Mouse (Mus musculus) macrophage (primary cell): Measurements from ENCODE around the gene N4bp2. TPM values are rescaled to one million over a fixed set of nuclear protein-coding genes. Genes with fewer than 3 reads are reported as not detected.

Experiments used
- H3K27ac ChIP-seq: fragments of 350-480 bp; formaldehyde crosslinking; 2 replicates; pipeline ENCODE4 v1.9.0; 2021
- H3K36me3 ChIP-seq: fragments of 350-480 bp; formaldehyde crosslinking; 2 replicates; pipeline ENCODE4 v1.9.0; 2021; ENCODE audit errors: inconsistent target
- H3K4me3 ChIP-seq: fragments of 350-480 bp; formaldehyde crosslinking; 2 replicates; pipeline ENCODE4 v1.9.0; 2021; ENCODE audit errors: inconsistent target
- H3K79me2 ChIP-seq: fragments of 350-480 bp; formaldehyde crosslinking; 2 replicates; pipeline ENCODE4 v1.9.0; 2021; ENCODE audit errors: inconsistent target
- WGBS: methylation state at CpG from one replicate; pipeline ENCODE4 v1.1.7; 2026; ENCODE audit warnings: inconsistent platforms; ENCODE audit not compliant: missing documents; 5-methylcytosine and 5-hydroxymethylcytosine counted together
- polyA plus RNA-seq: library from polyadenylated mRNA; stranded (reverse); fragments of 250-400 nt; gene quantifications from 3 replicates; pipeline ENCODE4 v1.2.4, GENCODE M21; 2018; ENCODE audit warnings: inconsistent platforms

Gene N4bp2
- polyA plus RNA-seq, 1 experiment from 2014 or later: 5.2 TPM

- 90% methylated on average over 6 of the region's 6 CpGs for WGBS
- Histone ChIP-seq H3K36me3 (no peaks in the 10 kb centered on the region), H3K4me3 (no peak overlapping the region), H3K27ac (no peak overlapping the region), H3K79me2 (peaks cover 8% of the 10 kb centered on the region)
Measured at GRCm38 (mm10) chr5:65859396-65859795, 96.1 kb downstream of the N4bp2 start.

DNA sequence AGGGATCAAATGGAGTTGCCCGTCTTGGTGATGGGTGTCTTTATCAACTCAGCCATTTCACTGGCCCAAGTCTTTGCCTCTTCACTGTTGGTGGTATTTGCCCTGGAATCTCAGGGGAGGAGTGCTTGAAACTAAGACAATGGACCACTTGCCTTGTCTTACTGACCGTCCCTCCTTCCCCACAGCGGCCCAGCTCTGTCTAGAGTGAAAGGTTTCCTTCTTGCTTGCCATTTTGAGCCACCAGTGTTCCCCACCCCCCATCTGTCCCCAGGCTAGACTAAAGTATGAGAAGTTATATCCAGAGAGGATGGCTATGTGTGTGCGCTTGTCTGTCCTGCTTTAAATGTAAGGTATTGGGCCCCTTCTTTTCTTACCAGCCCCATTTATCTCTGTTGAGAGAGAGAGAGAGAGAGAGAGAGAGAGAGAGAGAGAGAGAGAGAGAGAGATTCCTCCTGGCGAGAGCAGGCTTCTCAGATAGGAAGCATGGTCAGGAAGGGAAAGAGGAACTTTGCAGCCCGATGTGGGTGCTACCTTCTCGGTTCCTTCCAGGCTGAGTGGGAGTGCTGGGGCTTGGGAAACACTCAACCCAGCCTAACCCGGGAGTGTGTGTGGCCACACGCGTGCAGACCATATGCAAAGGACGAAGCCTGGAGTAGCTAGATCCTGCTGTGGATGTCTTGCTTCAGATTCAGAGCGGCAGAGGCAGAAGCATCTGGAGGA is 97.1 kb downstream of the N4bp2 start:
- no peak overlapping the region for H3K4me3 ChIP-seq
- 23% methylated on average over 12 of the region's 12 CpGs for WGBS

DNA sequence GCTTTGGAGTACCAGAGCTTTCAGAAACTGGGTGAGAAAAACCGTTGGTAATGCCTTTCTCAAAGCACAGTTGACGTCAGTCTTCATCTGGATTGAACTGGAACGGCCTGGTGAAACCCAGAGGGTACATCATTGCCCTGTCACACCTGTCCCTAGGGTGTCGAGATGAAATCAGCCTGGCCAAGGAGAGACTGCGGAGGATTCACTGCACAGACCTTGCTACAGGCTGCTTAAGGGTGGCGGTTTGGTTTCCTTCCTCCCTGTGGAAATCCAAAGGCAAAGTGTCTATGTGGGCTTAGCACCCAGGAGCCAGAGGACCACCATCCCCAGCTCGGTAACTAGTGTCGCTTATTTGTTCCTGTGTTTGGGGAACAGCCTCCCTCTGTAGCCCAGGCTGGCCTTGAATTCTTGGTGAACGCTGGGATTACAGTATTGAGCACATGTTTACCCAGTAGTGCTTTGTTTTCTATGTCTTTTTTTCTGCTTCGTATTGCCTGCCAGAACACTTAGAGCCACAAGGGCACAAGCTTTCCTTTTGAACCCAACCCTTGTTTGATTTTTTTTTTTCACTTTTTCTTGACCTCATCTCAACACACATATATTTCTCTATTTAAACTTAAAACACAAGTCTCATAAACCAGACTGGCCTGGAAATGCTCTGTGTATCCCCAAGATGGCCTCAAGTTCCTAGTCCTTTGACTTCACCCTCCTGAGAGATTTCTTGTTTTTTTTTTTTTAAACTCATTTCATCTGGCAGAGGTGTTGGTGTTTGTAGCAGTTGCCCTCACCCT is 98.0 kb downstream of the N4bp2 start, which contains the start of gene Rhoh:
TSS of gene Rhoh (plus strand) at position 60 of the 791 bp plus-strand sequence.
- Histone ChIP-seq H3K36me3 (no peaks in the 10 kb centered on the region), H3K27ac (peak within 1 kb of the TSS; percentile 35), H3K79me2 (peaks cover 28% of the 10 kb centered on the region), H3K4me3 (no peak within 1 kb of the TSS)
- WGBS: 61% methylated on average over 10 of the region's 10 CpGs

More for the DNA sequence above, 97.1 kb downstream of the N4bp2 start:
- peaks cover 19% of the 10 kb centered on the region for H3K79me2 ChIP-seq
- H3K36me3 ChIP-seq: no peaks in the 10 kb centered on the region
- H3K27ac ChIP-seq: peak overlapping the region; percentile 35

DNA sequence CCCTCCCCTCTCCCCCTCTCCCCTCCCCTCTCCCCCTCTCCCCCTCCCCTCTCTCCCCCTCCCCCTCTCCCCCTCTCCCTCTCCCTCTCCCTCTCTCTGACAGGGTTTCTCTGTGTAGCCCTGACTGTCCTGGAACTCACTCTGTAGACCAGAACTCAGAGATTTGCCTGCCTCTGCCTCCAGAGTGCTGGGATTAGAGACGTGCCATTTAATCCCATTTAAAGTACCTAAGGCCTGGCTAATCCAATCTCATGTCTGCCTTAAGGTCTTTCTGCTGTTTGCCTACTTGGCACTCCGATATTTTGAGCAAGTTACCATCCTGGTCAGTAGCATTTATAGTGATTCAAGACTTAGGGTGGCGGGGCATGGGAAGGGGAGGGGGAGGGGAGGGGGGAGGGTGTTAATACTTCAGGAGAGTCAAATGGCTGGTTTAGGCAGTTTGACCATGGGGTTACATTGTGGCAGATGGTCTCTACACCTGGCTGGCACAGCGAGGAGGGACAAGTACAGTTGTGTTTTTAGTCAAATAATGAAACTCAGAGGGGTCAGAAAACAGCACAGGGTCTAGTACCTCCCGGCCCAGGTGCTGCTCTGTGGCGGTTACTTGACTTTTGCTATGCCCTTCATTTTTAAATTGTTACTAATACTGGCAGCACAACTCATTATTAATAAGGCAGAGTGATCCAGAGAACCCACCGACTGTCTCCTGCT is 99.1 kb downstream of the N4bp2 start:
- Histone ChIP-seq H3K27ac (peak overlapping the region; percentile 75; the same call in 1 of the 2 replicates), H3K4me3 (no peak overlapping the region), H3K36me3 (no peaks in the 10 kb centered on the region), H3K79me2 (peaks cover 34% of the 10 kb centered on the region)
- 86% methylated on average over 5 of the region's 7 CpGs for WGBS

- Histone ChIP-seq H3K27ac (peak overlapping the region; percentile 75), H3K36me3 (no peaks in the 10 kb centered on the region), H3K4me3 (peak overlapping the region; percentile 52), H3K79me2 (peaks cover 37% of the 10 kb centered on the region)
- WGBS: 5% methylated on average over 12 of the region's 12 CpGs
Measured at GRCm38 (mm10) chr5:65863349-65863749, 100.0 kb downstream of the N4bp2 start.

DNA sequence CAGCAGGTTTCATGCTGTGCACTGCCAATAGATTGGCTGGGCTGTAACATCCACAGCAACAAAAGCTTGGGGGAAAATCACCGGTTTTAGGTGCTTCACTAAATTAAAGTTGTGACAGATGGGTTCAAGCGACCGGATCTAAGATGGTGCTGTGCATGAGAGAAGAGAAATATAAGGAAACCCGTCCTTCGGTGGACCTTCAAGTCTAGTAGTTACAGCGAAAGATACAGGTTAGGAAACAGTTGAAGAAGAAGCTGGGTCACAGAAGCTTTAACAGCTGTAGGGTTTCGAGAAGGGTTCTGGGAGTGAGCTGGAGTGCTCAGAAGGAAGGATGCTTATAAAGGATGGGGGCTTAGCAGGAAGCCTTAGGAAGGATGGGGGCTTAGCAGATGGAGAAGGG is 101.2 kb downstream of the N4bp2 start:
- Histone ChIP-seq H3K79me2 (peaks cover 48% of the 10 kb centered on the region), H3K27ac (peak overlapping the region; percentile 75), H3K4me3 (peak overlapping the region; percentile 52), H3K36me3 (no peaks in the 10 kb centered on the region)
- WGBS: 8% methylated on average over 7 of the region's 7 CpGs

- H3K79me2 ChIP-seq: peaks cover 53% of the 10 kb centered on the region
- peak overlapping the region; percentile 52 for H3K4me3 ChIP-seq
- no peaks in the 10 kb centered on the region for H3K36me3 ChIP-seq
- WGBS: 12% methylated on average over 3 of the region's 3 CpGs
- H3K27ac ChIP-seq: peak overlapping the region; percentile 75
Measured at GRCm38 (mm10) chr5:65864946-65865345, 101.6 kb downstream of the N4bp2 start.

DNA sequence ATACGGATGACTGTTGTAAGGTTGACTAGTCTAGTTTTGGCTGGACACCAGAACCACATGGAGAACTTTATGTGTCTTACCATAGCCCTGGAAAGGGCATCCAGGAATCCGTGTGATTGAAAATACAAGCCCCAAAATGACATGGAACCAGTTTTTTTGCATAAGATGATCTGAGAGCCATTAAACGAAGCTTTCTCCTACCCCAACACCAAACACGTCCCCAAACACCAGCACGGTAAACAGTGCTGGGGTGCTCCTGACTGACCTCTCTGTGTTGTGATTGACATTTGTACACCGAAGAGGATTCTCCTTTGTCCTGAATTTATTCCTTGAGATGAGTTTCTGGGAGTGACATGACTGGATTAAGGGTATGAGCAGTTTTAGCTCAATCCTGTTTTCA is 103.3 kb downstream of the N4bp2 start:
- Histone ChIP-seq H3K27ac (peak overlapping the region; percentile 87), H3K79me2 (peaks cover 69% of the 10 kb centered on the region), H3K36me3 (no peaks in the 10 kb centered on the region), H3K4me3 (no peak overlapping the region)
- 71% methylated on average over 6 of the region's 6 CpGs for WGBS

- H3K79me2 ChIP-seq: peaks cover 79% of the 10 kb centered on the region
- H3K27ac ChIP-seq: peak overlapping the region; percentile 87
- H3K4me3 ChIP-seq: no peak overlapping the region
- H3K36me3 ChIP-seq: no peaks in the 10 kb centered on the region
- WGBS: under 1% methylated on average over 7 of the region's 7 CpGs
Measured at GRCm38 (mm10) chr5:65867380-65868116, 104.2 kb downstream of the N4bp2 start.

- Histone ChIP-seq H3K27ac (peak overlapping the region; percentile 87), H3K79me2 (peaks cover 88% of the 10 kb centered on the region), H3K4me3 (no peak overlapping the region), H3K36me3 (no peaks in the 10 kb centered on the region)
- 67% methylated on average over 2 of the region's 3 CpGs for WGBS
Measured at GRCm38 (mm10) chr5:65868419-65868818, 105.1 kb downstream of the N4bp2 start.

DNA sequence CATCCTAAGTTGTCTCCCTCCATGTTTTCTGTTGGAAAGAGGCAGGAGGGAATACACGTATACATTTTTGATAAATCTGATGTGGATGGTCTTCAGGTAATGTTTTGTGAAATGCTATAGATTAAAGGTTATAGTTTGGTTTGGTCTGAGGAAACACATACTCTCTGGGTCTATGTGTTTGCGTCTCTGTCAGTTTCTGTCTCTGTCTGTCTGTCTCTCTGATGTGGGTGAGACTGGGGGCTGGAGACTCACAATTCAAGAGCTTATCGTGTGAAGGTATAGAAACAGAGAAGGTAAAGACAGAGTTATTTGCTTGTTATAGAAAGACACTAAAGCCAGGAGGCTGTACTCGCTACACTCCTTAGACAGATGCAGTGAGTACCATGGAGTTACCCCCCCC is 106.3 kb downstream of the N4bp2 start:
- Histone ChIP-seq H3K4me3 (no peak overlapping the region), H3K36me3 (no peaks in the 10 kb centered on the region), H3K79me2 (peaks cover 89% of the 10 kb centered on the region), H3K27ac (no peak overlapping the region)
- WGBS: 98% methylated on average over 4 of the region's 4 CpGs

GRCm38 (mm10) chr5:65871276-65871875 is 108.1 kb downstream of the N4bp2 start:
- Histone ChIP-seq H3K4me3 (no peak overlapping the region), H3K27ac (no peak overlapping the region), H3K79me2 (peaks cover 89% of the 10 kb centered on the region), H3K36me3 (no peaks in the 10 kb centered on the region)
- WGBS: 93% methylated on average over 13 of the region's 13 CpGs

GRCm38 (mm10) chr5:65873212-65873611 is 109.9 kb downstream of the N4bp2 start:
- Histone ChIP-seq H3K27ac (no peak overlapping the region), H3K4me3 (no peak overlapping the region), H3K36me3 (no peaks in the 10 kb centered on the region), H3K79me2 (peaks cover 100% of the 10 kb centered on the region)
- 24% methylated on average over 4 of the region's 4 CpGs for WGBS

DNA sequence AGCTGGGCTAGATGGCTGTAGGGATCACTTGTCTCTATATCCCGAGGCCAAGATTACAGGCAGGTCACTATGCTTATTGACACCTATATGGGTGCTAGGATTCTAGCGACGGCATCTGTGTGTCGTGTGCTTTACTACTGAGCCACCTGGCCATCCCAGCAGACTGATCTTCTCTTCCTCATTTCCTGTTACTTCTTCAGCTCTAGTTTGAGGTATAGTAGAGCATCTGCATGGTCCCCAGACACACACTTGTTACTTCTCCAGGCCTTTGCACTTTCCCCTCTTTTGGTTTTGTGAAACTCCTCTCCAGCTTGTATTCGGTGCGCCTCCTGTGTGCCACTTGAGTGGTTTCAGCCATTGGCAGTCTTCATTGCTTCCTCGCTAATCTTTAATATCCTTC is 111.9 kb downstream of the N4bp2 start:
- 97% methylated on average over 7 of the region's 7 CpGs for WGBS
- no peak overlapping the region for H3K4me3 ChIP-seq
- peaks cover 100% of the 10 kb centered on the region for H3K79me2 ChIP-seq
- H3K27ac ChIP-seq: no peak overlapping the region
- H3K36me3 ChIP-seq: no peaks in the 10 kb centered on the region
